Mouse (Mus musculus) limb, embryonic 11.5 days (tissue): ENCODE measurements around the gene Mest. TPM values are rescaled to one million over a fixed set of nuclear protein-coding genes. Genes with fewer than 3 reads are reported as not detected.

ENCODE experiments used
- ATAC-seq: fragments of 200-750 bp; cut with Nextera tagmentation; 2 replicates; pipeline ENCODE4 v1.8.0; 2017; ENCODE audit warnings: low read depth; ENCODE audit not compliant: insufficient number of reproducible peaks, low FRiP score, low TSS enrichment
- DNase-seq: peaks from one replicate; pipeline ENCODE4 v3.0.0-alpha.2; 2015; ENCODE audit warnings: low spot score
- H3K27ac ChIP-seq: fragments of 300-500 bp; sonication (generic); replicated peaks from 2 replicates; pipeline ENCODE4 v1.5.1; 2014; ENCODE audit warnings: low read depth, mild to moderate bottlenecking, low read length
- H3K27me3 ChIP-seq: fragments of 300-500 bp; sonication (generic); 2 replicates; pipeline ENCODE4 v1.6.1; 2014; ENCODE audit warnings: mild to moderate bottlenecking, low read length, mixed read lengths; ENCODE audit not compliant: control insufficient read depth, insufficient read depth
- H3K36me3 ChIP-seq: fragments of 300-500 bp; sonication (generic); 2 replicates; pipeline ENCODE4 v1.6.1; 2014; ENCODE audit warnings: mild to moderate bottlenecking, low read length, moderate library complexity, mixed read lengths; ENCODE audit not compliant: control insufficient read depth, insufficient read depth
- H3K4me1 ChIP-seq: fragments of 300-500 bp; sonication (generic); 2 replicates; pipeline ENCODE4 v1.6.1; 2014; ENCODE audit warnings: low read length, mixed read lengths; ENCODE audit not compliant: control insufficient read depth, insufficient read depth
- H3K4me2 ChIP-seq: fragments of 300-500 bp; sonication (generic); 2 replicates; pipeline ENCODE4 v1.6.1; 2014; ENCODE audit warnings: low read depth, mild to moderate bottlenecking, moderate library complexity; ENCODE audit not compliant: severe bottlenecking
- H3K4me3 ChIP-seq: fragments of 300-500 bp; sonication (generic); 2 replicates; pipeline ENCODE4 v1.5.1; 2014; ENCODE audit warnings: low read depth, low read length
- H3K9ac ChIP-seq: fragments of 300-500 bp; sonication (generic); 2 replicates; pipeline ENCODE4 v1.6.1; 2014; ENCODE audit warnings: mild to moderate bottlenecking, low read length
- H3K9me3 ChIP-seq: fragments of 300-500 bp; sonication (generic); 2 replicates; pipeline ENCODE4 v1.6.1; 2016; ENCODE audit warnings: low read length; ENCODE audit not compliant: control insufficient read depth
- WGBS: fragments of 180-500 bp; shearing (Covaris S2); extraction: QIAGEN DNeasy Blood & Tissue Kit; methylation state at CpG from one replicate; pipeline ENCODE4 v1.1.7; 2014; 5-methylcytosine and 5-hydroxymethylcytosine counted together
- microRNA counts: library from miRNA; unstranded; fragments of <30 nt; microRNA quantifications from one replicate; lab custom pipeline; 2016
- microRNA-seq: library from miRNA; unstranded; fragments of <30 nt; microRNA quantifications from one replicate; pipeline ENCODE4, GENCODE M21; 2016
- polyA plus RNA-seq: library from polyadenylated mRNA; unstranded; fragments of >200 nt; fragmentation: Nextera tagmentation; extraction: Ambion mirVana; gene quantifications from 2 replicates; pipeline ENCODE4 v1.2.1, GENCODE M21; 2014

The Mest gene
- polyA plus RNA-seq, 1 experiment from 2014 or later, result 2,987 TPM

DNA sequence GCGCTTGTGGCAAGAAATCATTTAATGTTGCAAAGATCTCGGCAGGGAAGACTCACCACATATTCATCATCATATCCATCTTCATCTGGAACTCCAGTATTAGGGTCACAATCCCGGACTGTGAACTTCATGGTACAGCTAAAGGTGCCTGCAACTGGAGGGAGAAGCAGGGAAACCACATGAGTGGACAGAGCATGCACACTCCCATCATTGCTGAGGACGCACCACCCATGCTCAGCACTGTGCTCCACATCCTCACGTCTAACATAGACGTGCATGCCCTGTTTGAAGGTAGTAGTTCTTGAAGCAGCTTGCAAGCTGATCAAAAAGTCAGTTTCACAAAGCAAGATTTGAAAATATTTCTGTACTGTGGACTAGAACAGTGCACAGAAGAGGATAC is 27.1 kb downstream of the Mest start:
- H3K4me2 ChIP-seq, result no peak overlapping the region
- WGBS, result 80% methylated on average over 6 of the region's 6 CpGs
- peaks cover 4% of the 10 kb centered on the region; the same call in 1 of the 2 replicates for H3K36me3 ChIP-seq
- H3K4me1 ChIP-seq, result 0 out of 2 replicates have a peak, but pooled peaks cover 2% of the 10 kb centered on the region
- no peak overlapping the region for H3K9ac ChIP-seq
- ATAC-seq, result peak; percentile 19; the same call in 1 of the 2 replicates
- H3K27ac ChIP-seq, result no peak overlapping the region
- H3K4me3 ChIP-seq, result no peak overlapping the region
- no peaks in the 10 kb centered on the region for H3K27me3 ChIP-seq
- no peak for DNase-seq
- H3K9me3 ChIP-seq, result no peaks in the 10 kb centered on the region

GRCm38 (mm10) chr6:30751209-30751608 is 27.9 kb downstream of the Mest start:
- Histone ChIP-seq H3K27me3 (no peaks in the 10 kb centered on the region), H3K9ac (no peak overlapping the region), H3K4me1 (0 out of 2 replicates have a peak, but pooled peaks cover 2% of the 10 kb centered on the region), H3K27ac (no peak overlapping the region), H3K4me2 (no peak overlapping the region), H3K36me3 (peaks cover 4% of the 10 kb centered on the region; the same call in 1 of the 2 replicates), H3K9me3 (no peaks in the 10 kb centered on the region), H3K4me3 (no peak overlapping the region)
- DNase-seq (no peak), ATAC-seq (no peak)
- 80% methylated on average over 2 of the region's 2 CpGs for WGBS

MicroRNA genes within 50 kb of the gene (microRNA counts, 519-probe panel; counts per million panel counts)
- microRNA mmu-miR-335-3p (lab: Ali Mortazavi, UCI) (5,307 counts per million, percentile 88 among the panel's probes with 10 or more counts), microRNA mmu-miR-335-5p (lab: Ali Mortazavi, UCI) (6,545 counts per million, percentile 96 among the panel's probes with 10 or more counts)

Small RNA genes within 50 kb of the gene (microRNA-seq; reads per million reads assigned to microRNA genes)
- gene Mir335, result 117,035 reads per million, percentile 100 among the genes with 10 or more reads in this experiment

Other genes with a start within 250 kb of the Mest start
- 44.5 and 50.0 TPM in 2 replicates for gene Tmem209, start 213.8 kb upstream of the Mest start, polyA plus RNA-seq
- 0.17 and 0.28 TPM in 2 replicates for gene Ssmem1, start 213.7 kb upstream of the Mest start, polyA plus RNA-seq
- 89.6 and 94.4 TPM in 2 replicates for gene Cpa2, start 182.0 kb upstream of the Mest start, polyA plus RNA-seq
- 1.6 and 1.7 TPM in 2 replicates for gene Cpa4, start 155.2 kb upstream of the Mest start, polyA plus RNA-seq
- gene Cpa5, start 112.5 kb upstream of the Mest start, polyA plus RNA-seq, result 0.33 and 0.55 TPM in 2 replicates
- gene Cpa1, start 84.3 kb upstream of the Mest start, polyA plus RNA-seq, result 0.27 TPM in 1 of 2 replicates, not detected in the other
- gene Cep41, start 29.8 kb upstream of the Mest start, polyA plus RNA-seq, result 43.2 and 48.9 TPM in 2 replicates
- gene Copg2, start 173.2 kb downstream of the Mest start, polyA plus RNA-seq, result 32.2 and 33.6 TPM in 2 replicates
- 0.25 TPM in 1 of 2 replicates, not detected in the other for gene Tsga13, start 192.0 kb downstream of the Mest start, polyA plus RNA-seq
- 0.88 and 1.1 TPM in 2 replicates for gene Klf14, start 235.5 kb downstream of the Mest start, polyA plus RNA-seq